Mouse (Mus musculus) E14TG2a.4 (cell line): ENCODE measurements around the gene Uhrf1bp1.

ENCODE experiments used
- H3K27me3 ChIP-seq: 2 replicates; pipeline ENCODE4 v1.6.1; 2014; ENCODE audit warnings: low read length, control low read depth; ENCODE audit not compliant: insufficient read depth
- H3K36me3 ChIP-seq: 2 replicates; pipeline ENCODE4 v1.6.1; 2014; ENCODE audit warnings: low read length, control low read depth; ENCODE audit not compliant: insufficient read depth
- H3K4me1 ChIP-seq: replicated peaks from 2 replicates; pipeline ENCODE4 v1.6.1; 2014; ENCODE audit warnings: low read depth, low read length, control low read depth
- H3K4me3 ChIP-seq: replicated peaks from 2 replicates; pipeline ENCODE4 v1.5.1; 2014; ENCODE audit warnings: mild to moderate bottlenecking, low read length
- H3K9me3 ChIP-seq: 2 replicates; pipeline ENCODE4 v1.6.1; 2014; ENCODE audit warnings: low read length, control low read depth
- CTCF ChIP-seq: conservative IDR thresholded peaks from 2 replicates; pipeline ENCODE4 v1.5.1; 2014; ENCODE audit warnings: low read length
- NANOG ChIP-seq: IDR thresholded peaks from 2 replicates; pipeline ENCODE4 v1.6.1; 2014; ENCODE audit warnings: borderline replicate concordance, low read length, mixed read lengths
- POU5F1 ChIP-seq: IDR thresholded peaks from 2 replicates; pipeline ENCODE4 v1.6.1; 2014; ENCODE audit warnings: low read length, borderline replicate concordance

The Uhrf1bp1 gene

GRCm38 (mm10) chr17:27820568-27821406 lies 35.5 kb upstream of the Uhrf1bp1 start, which contains the start of gene D17Wsu92e:
D17Wsu92e (minus strand) TSS chr17:27820648.
- H3K4me1 ChIP-seq, result peaks cover 70% of the 10 kb centered on the region
- H3K4me3 ChIP-seq, result peak within 1 kb of the TSS; percentile 99
- no peaks in the 10 kb centered on the region for H3K9me3 ChIP-seq
- peaks cover 4% of the 10 kb centered on the region for H3K36me3 ChIP-seq
- TF ChIP-seq POU5F1, result no peak
- TF ChIP-seq CTCF, result no peak
- TF ChIP-seq NANOG, result no peak
- no peaks in the 10 kb centered on the region for H3K27me3 ChIP-seq

DNA sequence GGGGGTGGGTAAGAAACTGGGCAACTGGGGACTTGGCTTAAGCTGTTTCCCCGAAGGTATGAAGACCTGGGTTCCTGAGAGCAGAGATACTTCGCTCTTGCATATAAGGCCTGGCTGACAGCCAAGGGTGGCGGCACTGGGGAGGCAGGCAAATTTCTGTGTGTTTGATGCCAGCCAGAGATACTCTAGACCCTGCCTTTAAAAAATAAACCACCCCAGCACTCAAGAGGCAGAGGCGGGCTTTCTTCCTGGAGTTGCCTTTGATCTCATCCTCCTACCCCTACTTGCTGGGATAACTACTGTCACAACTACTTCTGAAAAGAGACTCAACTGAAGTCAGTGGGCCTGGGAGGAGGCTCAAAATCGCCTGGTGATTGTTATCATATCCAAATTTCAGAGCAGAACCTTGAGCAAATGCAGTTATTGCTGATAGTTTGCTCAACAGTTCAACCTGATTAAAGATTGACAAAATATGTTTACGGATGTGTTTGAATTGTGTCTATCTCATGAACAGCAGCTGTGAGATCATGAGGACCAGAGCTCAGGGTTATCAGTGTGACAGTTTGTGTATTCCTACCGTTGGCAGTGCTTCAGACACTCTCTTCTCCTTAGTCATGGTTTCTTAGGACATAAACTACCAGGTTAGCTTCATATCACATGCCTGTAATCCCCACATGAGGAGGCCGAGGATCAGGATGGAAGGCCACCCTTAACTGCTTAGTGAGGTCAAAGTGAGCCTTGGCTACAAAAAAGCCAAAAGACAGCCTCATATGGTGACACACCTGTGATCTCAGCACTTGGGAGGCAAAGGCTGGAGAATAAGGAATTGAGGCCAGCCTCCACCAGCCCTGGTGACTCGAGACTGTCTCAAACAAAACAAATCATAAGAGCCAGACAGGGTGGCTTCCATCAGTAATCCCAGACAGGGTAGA lies 34.6 kb upstream of the Uhrf1bp1 start:
- Histone ChIP-seq H3K36me3 (peaks cover 3% of the 10 kb centered on the region; the same call in 1 of the 2 replicates), H3K4me1 (peaks cover 71% of the 10 kb centered on the region), H3K27me3 (no peaks in the 10 kb centered on the region), H3K9me3 (no peaks in the 10 kb centered on the region), H3K4me3 (peak overlapping the region; percentile 67)
- TF ChIP-seq CTCF (no peak), NANOG (no peak), POU5F1 (no peak)

DNA sequence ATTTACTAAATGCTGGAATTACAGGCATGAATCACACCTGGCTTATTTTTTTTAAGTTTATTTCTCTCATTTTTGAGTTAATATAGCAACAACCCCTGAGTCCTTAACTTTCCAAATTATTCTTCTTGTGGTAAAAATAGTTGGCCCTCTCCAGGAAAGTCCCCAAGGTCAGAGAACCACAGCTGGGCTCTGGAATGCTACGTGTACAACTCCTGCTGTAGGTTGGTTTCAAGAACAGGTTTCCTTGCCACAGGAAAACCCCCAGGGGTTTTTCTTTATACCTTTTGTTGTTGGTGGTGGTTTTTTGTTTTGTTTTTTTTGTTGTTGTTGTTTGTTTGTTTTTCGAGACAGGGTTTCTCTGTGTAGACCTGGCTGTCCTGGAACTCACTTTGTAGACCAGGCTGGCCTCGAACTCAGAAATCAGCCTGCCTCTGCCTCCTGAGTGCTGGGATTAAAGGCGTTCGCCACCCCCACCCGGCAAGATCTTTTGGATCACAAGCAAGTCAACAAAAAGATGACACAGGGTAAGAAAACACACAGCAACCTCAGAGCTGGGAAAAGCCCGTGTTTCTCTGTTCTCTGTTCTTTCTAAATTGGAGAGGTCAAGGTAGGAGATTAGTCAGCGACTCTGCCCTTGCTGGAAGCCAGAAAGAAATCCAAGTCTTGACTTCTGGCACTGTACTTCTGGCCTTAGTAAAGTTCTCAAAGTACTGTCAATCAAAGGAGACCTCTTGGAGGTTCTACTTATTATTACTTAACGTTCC lies 32.9 kb upstream of the Uhrf1bp1 start:
- H3K36me3 ChIP-seq, result no peaks in the 10 kb centered on the region
- TF ChIP-seq POU5F1, result no peak
- TF ChIP-seq CTCF, result no peak
- no peak for TF ChIP-seq NANOG
- no peaks in the 10 kb centered on the region for H3K27me3 ChIP-seq
- H3K4me3 ChIP-seq, result no peak overlapping the region
- H3K9me3 ChIP-seq, result no peaks in the 10 kb centered on the region
- H3K4me1 ChIP-seq, result peaks cover 68% of the 10 kb centered on the region

DNA sequence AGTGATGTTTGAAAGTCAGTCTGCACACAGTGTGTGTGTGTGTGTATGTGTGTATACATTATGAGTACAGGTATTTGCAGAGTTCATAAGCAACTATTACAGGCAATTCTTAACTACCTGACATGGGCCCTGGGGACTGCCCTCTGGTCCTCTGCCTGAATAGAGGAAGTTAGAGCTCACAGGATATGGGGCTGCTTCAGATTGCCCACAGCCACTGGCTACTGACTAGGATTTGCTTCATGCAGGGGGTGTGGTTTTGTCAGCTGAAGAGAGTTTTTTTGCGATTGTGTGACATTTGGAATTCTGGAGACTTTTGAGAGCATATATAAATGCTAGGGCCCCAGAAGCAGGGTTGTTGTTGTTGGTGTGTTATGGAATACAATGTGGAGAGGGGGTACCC lies 31.3 kb upstream of the Uhrf1bp1 start:
- Histone ChIP-seq H3K27me3 (no peaks in the 10 kb centered on the region), H3K4me3 (peak overlapping the region; percentile 68), H3K9me3 (no peaks in the 10 kb centered on the region), H3K4me1 (peaks cover 71% of the 10 kb centered on the region), H3K36me3 (no peaks in the 10 kb centered on the region)
- TF ChIP-seq POU5F1, result no peak
- TF ChIP-seq NANOG, result no peak
- TF ChIP-seq CTCF, result no peak

DNA sequence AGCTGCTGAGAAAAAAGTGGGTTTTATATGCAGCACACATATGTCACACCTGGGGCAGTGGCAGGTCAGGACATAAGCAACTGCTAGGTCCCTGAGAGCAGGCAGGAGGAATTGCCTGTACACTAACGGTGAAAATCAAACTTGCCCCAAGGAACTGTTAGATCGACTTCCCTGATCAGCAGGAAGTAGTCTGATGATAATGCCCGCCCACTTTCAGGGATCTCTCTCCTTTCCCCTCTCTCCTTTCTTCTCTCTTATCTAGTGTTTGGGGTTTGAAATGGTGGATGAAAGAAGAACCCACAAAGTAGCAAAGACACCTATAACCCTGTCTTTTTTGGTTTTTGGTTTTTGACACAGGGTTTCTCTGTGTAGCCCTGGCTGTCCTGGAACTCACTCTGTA lies 30.7 kb upstream of the Uhrf1bp1 start:
- TF ChIP-seq POU5F1, result no peak
- TF ChIP-seq CTCF, result no peak
- no peak for TF ChIP-seq NANOG
- H3K4me3 ChIP-seq, result peak overlapping the region; percentile 68
- peaks cover 72% of the 10 kb centered on the region for H3K4me1 ChIP-seq

DNA sequence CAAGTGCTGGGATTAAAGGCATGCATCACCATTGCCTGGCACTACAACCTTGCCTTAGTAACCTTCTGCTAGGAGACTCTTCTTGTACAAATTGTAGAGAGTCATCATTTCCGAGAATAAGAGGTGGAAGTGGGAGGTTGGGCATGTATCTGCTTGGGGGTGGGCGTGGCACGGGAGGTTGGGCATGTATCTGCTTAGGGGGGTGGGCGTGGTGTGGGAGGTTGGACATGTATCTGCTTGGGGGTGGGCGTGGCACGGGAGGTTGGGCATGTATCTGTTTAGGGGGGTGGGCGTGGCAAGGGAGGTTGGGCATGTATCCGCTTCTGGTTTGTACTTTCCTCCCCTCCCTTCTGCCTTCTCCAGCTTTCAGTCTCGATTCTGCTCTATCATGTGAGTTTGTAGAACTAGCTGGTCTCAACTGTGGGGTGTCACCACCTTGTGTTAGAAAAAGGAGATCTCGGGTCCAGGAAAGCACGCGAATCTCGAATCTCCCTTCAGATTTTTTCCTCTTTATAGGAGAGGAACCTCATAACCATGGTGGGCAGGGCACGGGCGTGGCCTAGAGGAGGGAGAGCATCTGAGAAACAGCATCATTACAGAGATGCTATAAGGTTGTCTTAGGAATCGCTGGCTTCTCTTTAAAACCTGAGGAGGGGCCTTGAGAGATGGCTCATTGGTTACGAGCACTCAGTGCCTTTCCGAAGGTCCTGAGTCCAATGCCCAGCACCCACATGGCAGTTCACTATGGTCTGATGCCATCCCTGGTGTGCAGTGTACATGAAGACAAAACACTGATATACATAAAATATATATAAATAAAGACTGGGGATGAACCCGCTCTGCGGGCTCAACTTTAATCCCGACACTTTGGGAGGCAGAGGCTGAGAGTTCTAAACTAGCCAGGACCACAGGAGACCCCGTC lies 30.0 kb upstream of the Uhrf1bp1 start:
- Histone ChIP-seq H3K4me3 (peak overlapping the region; percentile 68), H3K27me3 (no peaks in the 10 kb centered on the region), H3K4me1 (peaks cover 68% of the 10 kb centered on the region), H3K36me3 (no peaks in the 10 kb centered on the region), H3K9me3 (no peaks in the 10 kb centered on the region)
- TF ChIP-seq NANOG (no peak), POU5F1 (no peak), CTCF (no peak)

More for the DNA sequence above, 30.7 kb upstream of the Uhrf1bp1 start:
- no peaks in the 10 kb centered on the region for H3K27me3 ChIP-seq
- H3K9me3 ChIP-seq, result no peaks in the 10 kb centered on the region
- no peaks in the 10 kb centered on the region for H3K36me3 ChIP-seq

GRCm38 (mm10) chr17:27826908-27827383 lies 29.3 kb upstream of the Uhrf1bp1 start:
- Histone ChIP-seq H3K4me1 (peaks cover 61% of the 10 kb centered on the region), H3K36me3 (no peaks in the 10 kb centered on the region), H3K4me3 (peak overlapping the region; percentile 68), H3K9me3 (no peaks in the 10 kb centered on the region), H3K27me3 (no peaks in the 10 kb centered on the region)
- TF ChIP-seq CTCF (no peak), POU5F1 (no peak), NANOG (no peak)
